Mouse (Mus musculus): ENCODE data around the gene Bad. TPM values are rescaled to one million over a fixed set of nuclear protein-coding genes. Genes with fewer than 3 reads are reported as not detected.

The Bad gene
- polyA plus RNA-seq (2017; shearing (Covaris generic)), result 10.4 TPM

DNA sequence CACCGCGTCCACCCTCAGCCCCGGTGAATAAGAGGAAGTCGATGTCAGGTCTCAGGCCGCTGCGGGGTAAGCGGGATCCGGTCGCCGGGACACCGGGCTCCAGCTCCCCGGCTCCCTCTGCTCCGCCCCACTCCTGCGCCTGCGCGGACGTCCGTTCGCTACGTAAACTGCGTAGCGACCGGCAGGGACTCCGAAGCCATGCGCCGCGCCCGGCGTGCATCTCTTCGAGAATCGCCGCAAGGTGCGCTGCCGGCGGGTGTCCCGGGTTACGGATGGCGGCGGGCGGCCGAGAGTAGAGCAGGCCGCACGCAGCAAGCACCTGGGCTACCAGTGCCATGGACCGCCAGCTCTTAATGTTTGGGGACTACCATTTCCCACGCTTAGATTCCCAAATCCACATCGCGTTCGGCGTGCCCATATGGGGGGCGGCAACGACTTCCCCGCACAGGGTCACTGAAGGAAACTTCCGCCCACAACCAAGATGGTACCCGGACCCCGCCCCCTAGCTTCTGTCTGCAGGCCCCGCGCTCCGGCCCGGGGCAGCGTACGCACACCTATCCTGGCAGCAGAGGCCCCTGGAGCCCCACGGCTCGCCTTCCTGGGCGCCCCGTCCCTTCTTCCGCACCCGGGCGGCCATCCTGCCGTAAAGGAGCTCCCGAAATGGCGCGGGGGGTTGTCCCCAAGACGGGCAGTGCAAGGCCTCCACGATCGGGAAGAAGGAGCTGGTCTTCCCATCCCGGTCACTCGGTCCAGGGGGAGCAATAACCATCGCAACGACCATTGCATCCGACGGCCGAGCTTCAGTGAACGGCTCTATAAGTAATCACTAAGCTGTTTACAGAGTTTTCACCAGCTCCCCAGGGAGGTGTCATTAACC, at the start of gene Bad:
TSS of gene Bad (plus strand) at position 490 of the 877 bp plus-strand sequence.

DNA sequence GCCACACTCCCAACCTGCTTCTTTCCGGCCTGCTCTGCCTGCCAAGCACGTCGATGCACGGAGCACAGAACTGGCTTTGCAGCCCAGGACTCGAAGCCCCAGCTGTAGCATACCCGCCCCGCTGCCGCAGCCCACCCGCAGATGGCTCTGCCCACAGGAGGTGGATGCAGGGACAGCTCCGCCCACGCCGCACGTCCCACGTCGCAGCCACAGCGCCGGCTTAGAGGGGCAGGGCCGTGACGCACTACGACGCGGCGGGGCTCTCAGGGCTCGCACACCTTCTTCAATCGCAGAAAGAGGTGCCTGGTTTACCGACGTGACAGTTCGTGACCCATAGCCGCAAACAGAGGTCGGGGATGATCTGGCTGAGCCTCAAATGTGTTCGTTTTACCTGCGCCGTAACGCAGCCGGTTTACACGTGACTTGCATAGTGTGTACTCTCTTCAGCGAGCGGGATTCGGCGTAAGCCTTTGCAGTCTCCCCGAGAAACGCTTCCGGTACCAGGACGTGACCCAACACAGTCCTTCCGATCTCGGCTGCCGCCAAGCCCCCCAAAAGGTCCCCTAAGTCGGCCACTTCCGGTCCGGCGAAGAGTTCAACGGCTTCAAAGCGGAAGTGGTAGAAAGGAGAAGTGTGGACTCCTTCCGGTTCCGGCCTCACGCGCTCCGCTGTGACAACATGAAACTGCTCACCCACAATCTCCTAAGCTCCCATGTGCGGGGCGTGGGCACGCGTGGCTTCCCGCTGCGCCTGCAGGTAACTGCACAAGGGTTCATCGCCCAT, 32.0 kb upstream of the Bad start, which contains the start of the genes Trmt112 and Prdx5:
TSS of gene Trmt112 (plus strand) at position 192 of the 783 bp plus-strand sequence.
TSS of gene Prdx5 (minus strand) at position 600 of the 783 bp plus-strand sequence.

DNA sequence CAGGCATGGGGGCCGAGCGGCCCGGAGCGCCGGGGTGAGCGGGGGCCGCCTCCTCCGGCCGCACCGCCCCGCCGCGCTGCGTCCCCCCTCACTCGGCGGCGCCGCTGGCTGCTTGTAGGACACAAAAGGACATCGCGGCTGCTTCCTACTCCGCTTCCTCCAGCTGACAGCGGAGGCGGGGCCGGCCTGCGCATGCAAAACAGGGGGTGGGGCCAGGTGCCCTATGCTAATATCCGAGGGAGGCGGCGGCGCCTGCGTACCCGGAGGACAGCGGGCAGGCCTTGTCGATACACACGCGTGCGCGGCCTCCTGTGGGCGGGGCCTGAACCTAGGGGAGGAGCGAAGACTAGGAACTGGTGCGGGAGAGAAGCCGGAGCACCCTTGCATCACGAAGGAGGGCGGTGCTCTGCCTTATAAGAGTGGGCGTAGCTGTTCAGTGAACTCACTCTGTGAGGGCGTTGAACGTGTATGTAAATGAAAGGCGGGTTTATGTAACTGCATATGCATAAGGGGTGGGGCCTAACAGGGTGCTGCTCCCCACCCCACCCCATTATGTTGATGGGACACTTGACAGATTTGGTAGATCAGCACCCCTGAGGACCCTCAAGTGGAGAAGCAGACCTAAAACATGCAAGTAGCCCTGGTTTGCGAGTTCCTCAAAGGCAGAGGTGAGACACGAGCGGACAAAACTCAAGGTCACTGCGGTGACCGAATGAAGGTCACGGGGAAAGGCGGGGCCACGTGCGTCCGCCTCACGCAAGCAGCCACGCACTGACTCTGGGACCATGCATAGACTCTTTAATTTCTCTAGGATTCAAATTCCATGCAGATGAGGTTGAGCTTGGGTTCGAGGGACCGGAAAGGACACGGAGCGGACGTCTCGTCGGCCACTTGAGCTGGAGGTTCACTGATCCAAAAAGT, 19.8 kb upstream of the Bad start, which contains the start of gene Esrra:
TSS of gene Esrra (minus strand) at position 167 of the 921 bp plus-strand sequence.

GRCm38 (mm10) chr19:6925307-6925573, 16.4 kb upstream of the Bad start, which contains the start of gene Catsperz:
Gene Catsperz (minus strand): TSS chr19:6925380.

DNA sequence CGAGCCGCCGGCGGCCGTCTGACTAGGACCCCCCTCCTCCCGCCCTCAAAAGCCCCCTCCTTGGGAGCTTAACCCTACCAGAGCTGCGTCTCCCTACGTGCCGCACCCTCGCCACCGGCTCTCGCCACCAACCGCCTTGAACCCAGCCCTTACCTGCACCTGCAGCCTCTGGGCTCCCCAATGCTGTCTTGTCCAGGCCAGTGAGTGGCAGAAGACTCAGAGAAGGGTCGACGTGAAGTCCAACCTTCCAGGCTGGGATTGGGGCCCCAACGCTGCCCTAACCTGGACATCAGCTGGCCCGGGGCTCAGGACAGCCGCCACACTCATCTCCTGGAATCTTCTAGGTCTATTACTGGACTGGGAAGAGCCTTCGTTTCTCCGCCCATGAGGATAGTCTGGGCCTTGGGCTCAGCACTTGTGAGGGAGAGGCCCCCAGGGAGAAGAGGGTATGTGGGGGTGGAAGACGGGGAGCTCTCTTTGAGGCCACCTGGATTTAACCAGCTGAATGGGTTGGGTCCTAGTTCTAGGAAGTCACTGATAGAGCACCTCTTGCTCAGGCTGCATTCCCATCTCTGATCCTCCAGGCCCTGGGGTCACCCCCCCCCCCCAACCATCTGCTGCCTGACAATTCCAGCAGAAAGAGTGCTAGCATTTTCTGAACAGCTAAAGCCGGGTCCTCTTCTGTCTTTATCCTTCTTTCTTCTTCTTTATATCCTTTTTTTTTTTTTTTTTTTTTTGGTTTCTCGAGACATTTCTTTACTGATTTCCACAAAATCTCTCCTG, 7.3 kb upstream of the Bad start, which contains the start of gene Kcnk4:
TSS of gene Kcnk4 (minus strand) at position 321 of the 783 bp plus-strand sequence.

GRCm38 (mm10) chr19:6942249-6942691, 609 bp downstream of the Bad start, which contains the start of gene Gpr137:
Gene Gpr137 (minus strand): TSS chr19:6942480.

GRCm38 (mm10) chr19:6974211-6975205, 32.8 kb downstream of the Bad start, which contains the start of gene Ppp1r14b:
Gene Ppp1r14b (plus strand): TSS chr19:6974968.

DNA sequence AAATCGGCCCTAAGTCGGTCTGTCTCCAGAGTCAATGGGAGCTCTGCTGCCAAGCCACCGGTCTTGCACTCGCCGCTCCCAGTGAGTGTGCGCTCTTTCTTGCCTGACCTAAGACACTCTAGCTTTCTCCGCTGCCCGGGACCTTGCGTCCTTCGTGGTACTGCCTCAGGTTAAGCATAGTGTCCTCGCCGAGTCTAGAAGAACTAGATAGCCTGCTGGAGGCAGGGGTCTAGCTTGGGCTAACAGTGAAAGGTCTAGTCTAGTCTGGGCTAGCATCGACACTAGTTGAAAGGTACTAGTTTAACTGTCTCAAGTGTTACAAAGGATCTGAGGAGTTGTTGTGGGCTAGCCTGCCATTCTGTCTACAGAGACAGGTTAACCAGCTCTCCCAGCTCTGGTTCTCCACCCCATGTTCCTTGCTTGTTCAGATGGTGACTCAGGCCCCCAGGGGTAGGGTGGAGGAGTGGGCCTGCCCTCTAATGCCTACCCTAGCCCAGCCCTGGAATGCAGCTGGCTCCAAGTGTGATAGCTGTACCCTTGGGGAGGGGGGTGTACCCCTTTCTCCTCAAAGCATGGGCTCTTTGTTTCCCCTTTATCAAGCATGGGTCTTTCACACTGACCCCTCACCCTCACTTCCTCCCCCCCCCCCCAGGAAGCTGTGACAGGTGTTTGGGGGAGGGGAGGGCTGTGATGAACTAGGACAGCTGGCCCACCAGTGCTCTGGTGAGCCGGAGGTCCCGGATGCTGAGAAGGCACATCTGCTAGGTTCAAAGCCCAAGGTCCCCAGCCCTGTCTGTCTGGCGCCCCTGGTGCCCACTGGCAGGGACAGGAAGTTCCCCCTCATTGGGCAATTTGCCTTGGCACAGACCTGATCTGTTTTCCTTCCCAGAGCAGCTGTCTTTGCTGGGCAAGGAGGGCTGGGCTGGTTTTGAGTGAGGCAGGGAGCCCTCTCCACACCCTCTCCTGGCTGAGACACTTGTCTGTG, 34.2 kb downstream of the Bad start, which contains the start of gene Plcb3:
TSS of gene Plcb3 (minus strand) at position 934 of the 985 bp plus-strand sequence.

DNA sequence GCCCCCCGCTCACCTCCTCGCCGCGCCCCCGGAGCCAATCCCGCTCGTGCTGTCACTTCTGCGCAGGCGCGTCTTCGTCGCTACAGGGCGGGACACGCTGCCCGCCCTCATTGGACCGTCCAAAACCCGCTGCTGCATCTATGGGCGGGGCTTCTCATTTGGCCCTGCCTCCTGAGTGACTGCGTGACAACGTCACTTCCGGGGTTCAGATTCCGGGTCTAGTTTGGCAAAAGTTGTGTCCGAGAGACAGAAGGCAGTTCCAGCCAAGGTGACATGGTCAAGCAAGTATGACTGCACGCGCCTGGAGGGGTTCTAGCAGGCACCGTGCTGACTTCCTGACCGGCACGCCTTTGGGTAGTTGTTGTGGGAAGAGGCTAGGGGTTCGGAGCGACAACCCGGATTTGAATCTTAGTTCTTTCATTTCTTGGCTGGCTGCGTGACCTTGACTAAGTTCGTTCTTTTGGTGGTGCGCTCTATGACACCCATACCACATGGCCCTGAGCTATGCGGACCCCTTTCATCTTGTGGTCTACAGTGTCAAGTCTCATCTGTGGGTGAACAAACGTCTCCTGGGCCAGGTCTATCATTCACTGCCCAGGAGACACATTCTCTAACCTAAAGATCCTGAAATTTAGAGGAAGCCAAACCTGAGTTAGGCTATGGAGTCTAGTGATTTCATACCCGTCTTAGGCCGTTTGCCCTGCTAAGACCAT, 38.9 kb downstream of the Bad start, which contains the start of gene Fkbp2:
TSS of gene Fkbp2 (minus strand) at position 121 of the 713 bp plus-strand sequence.

DNA sequence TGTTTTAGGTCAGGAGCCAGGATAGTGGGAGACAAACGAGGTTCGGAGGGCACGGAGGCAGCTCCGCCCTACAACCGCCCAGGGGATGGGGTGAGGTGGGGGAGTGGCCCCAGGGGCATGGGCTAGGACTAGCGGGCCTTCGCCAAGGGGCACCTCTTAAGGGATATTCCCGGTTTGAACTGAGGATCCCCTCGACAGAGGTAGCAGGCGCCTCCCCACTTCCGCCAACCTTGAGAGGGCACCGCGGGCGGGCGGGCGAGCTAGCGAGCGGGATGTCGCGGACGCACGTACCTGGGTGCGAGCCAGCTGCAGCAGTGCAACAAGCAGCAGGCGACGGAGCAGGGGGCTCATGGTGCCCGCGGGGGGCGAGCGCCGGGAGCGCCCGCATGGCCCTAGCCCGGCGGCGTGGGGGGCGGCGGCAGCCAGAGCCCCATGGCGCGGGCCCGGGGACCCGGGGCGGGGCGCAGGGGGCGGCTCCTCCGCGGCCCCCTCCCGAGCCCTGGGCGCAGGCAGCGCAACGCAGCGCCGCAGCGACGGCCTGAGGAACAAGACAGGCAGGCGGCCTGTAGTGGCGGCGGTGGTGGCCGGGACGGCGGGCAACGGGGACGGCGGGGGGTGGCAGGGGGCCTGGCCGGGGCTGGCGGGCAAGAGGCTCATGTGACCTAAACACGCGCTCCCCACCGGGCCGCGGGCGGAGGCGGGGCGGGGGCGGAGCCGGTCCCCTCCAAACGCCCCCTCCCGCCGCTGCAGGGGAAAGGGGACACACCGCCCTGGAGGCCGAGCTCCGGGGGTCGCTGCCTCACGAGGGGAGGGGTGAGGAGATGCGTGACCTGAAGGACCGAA, 45.6 kb downstream of the Bad start, which contains the start of gene Vegfb:
TSS of gene Vegfb (minus strand) at position 591 of the 843 bp plus-strand sequence.

DNA sequence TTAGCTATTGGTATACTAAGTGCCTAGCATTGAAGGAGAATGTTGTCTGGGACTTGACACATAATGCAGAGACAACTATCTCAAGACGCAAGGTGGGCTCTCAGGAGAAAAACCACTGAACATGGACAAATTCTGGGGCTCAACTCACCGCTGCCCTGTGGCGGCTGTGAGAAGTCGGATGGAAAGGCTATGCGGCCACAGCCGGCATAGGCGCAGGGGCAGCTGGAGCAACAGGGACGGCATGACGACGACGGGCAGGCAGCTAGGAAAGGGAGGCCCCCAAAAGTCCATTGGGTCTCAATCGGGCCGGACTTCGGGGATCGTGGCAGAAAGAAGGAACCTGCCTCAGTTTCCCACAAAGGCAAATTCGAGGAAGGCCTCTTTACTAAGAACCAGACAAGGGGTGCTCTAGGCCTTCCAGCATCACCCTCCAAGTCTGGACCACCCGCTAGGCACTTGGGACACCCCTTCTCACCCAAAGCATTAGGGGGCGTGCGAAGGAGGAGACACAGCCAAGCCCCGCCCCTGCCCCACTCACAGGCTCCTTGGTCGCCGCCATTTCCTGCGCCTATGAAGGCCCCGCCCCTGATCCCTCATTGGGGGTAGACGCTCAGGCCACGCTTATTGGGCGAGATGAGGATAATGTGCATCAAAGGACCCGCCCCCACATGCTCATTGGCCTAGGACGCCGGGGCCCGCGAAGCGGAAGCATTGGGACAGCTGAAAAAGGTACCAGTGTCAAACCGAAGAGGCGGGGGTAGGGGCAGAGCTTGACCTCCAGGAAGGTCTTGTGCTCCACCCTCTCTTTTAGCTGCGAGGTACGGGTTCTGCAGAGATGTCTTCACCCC, 50.6 kb downstream of the Bad start, which contains the start of gene Dnajc4:
TSS of gene Dnajc4 (minus strand) at position 562 of the 848 bp plus-strand sequence.

DNA sequence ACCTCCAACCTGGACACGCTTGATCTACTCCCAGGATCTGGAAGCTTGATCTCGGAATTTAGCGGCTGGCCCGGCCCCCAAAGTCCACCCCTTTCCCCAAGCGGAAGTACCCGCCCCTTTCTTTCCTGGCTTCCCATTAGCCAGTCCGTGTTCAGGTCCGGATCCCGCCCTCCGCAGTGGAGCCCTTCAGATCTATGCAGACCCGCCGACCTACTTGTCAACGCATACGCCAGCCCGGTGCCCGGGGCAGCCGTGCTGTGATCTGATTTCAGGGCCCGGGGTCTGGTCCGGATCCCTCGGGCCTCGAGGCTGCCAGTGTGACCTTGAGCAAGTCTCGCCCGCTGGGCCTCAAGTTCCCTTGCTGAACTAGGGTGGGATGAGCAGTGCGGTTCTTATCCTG, 54.3 kb downstream of the Bad start, which contains the start of the genes Nudt22 and Trpt1:
TSS of gene Nudt22 (minus strand) at position 112 of the 400 bp plus-strand sequence.
TSS of gene Trpt1 (plus strand) at position 126 of the 400 bp plus-strand sequence.

All from effector memory CD4-positive, alpha-beta T cell, adult 7 months (primary cell).